In genomic region chr12:56525219-56525797, GRCm38 (mm10) we compare ENCODE assay signal across 14 mouse cellular contexts. TPM values are rescaled to one million over a fixed set of nuclear protein-coding genes. Genes with fewer than 3 reads are reported as not detected.
DNase-seq lines count a peak whose midpoint lies in the region; ATAC-seq and TF ChIP-seq lines count a peak whose summit lies in the region.
"Not testable (repeated sequence)": the region's sequence is repeated elsewhere in the genome, so short reads cannot be mapped to it uniquely, and the experiment has no call there.
"Had no signal": no experiment of that assay in that cellular context is flagged by ENCODE, and none has a peak within 500 bp of the region (broad histone marks: within the 10 kb centered on the region; RNA-seq: fewer than 3 reads in every experiment).

No protein-coding gene starts in this region.

- H3K27ac ChIP-seq in CH12.LX (ENCODE audit: insufficient read depth, low read depth); forebrain, embryonic 10.5 days; hindbrain, embryonic 15.5 days (replicated peaks); limb, embryonic 10.5 days; midbrain, embryonic 16.5 days (ENCODE audit: low read length); stomach, postnatal 0 days (replicated peaks): not testable (repeated sequence)
- H3K27ac ChIP-seq in lung, postnatal 0 days (ENCODE audit: low read length), result peak overlapping the region; percentile 96

- DNase-seq in CH12.LX (ENCODE audit: extremely low read depth), result peak; percentile 39
- peak; percentile 56 for DNase-seq in forebrain, embryonic 10.5 days (ENCODE audit: extremely low spot score, low spot score)
- peak; percentile 55 for DNase-seq in limb, embryonic 10.5 days (ENCODE audit: low spot score)
- DNase-seq in lung, postnatal 0 days (ENCODE audit: low spot score), result peak; percentile 73
- DNase-seq in stomach, postnatal 0 days (ENCODE audit: low spot score), result not testable (repeated sequence)

- H3K79me2 ChIP-seq in CH12.LX (replicated peaks; ENCODE audit: control insufficient read depth, extremely low read depth, insufficient read depth, poor library complexity, severe bottlenecking), result not testable (repeated sequence)

- not testable (repeated sequence) for H3K9ac ChIP-seq in CH12.LX (ENCODE audit: insufficient read depth, low read depth); hindbrain, embryonic 15.5 days; lung, postnatal 0 days (replicated peaks; ENCODE audit: low read depth); midbrain, embryonic 16.5 days (ENCODE audit: low read depth, low read length); stomach, postnatal 0 days (ENCODE audit: low read length)

- H3K4me3 ChIP-seq in CH12.LX (replicated peaks in 1 of 3; ENCODE audit: low read depth in 2 of 3, low read length in 2 of 3, poor library complexity in 1 of 3); hindbrain, embryonic 15.5 days; limb, embryonic 10.5 days; midbrain, embryonic 16.5 days (ENCODE audit: low read depth, low read length); stomach, postnatal 0 days (ENCODE audit: low read depth, low read length): not testable (repeated sequence)
- H3K4me3 ChIP-seq in forebrain, embryonic 10.5 days, result peak overlapping the region; percentile 4; the same call in 1 of the 2 replicates
- H3K4me3 ChIP-seq in lung, postnatal 0 days (ENCODE audit: low read depth, low read length), result peak overlapping the region; percentile 14; the same call in 1 of the 2 replicates

- not testable (repeated sequence) for H3K9me3 ChIP-seq in CH12.LX (replicated peaks; ENCODE audit: low read length); forebrain, embryonic 10.5 days; hindbrain, embryonic 15.5 days; limb, embryonic 10.5 days (replicated peaks); lung, postnatal 0 days (ENCODE audit: low read length); midbrain, embryonic 16.5 days (replicated peaks; ENCODE audit: control insufficient read depth, low read length, poor library complexity, severe bottlenecking); stomach, postnatal 0 days (ENCODE audit: control insufficient read depth, low read length)

- TF ChIP-seq EP300 in CH12.LX (IDR thresholded peaks at IDR 0.05; ENCODE audit: low read length); lung, postnatal 0 days (IDR thresholded peaks at IDR 0.05); stomach, postnatal 0 days (optimal IDR thresholded peaks at IDR 0.05): not testable (repeated sequence)

- TF ChIP-seq CTCF in CH12.LX (conservative IDR thresholded peaks at IDR 0.05 in 1 of 2, IDR thresholded peaks at IDR 0.05 in 1 of 2; ENCODE audit: low read depth in 2 of 2, low read length in 2 of 2), result peak in 1 of 2 experiments; percentile 33; a peak in 2 of 4 replicates
- not testable (repeated sequence) for TF ChIP-seq CTCF in lung, postnatal 0 days (IDR thresholded peaks at IDR 0.05)
- peak; percentile 31 for TF ChIP-seq CTCF in stomach, postnatal 0 days (IDR thresholded peaks at IDR 0.05; ENCODE audit: low read depth)

- H3K4me1 ChIP-seq in CH12.LX (ENCODE audit: control insufficient read depth in 1 of 2, insufficient read depth in 2 of 2); hindbrain, embryonic 15.5 days (replicated peaks); limb, embryonic 10.5 days; lung, postnatal 0 days (ENCODE audit: insufficient read depth, low read depth, low read length); midbrain, embryonic 16.5 days (ENCODE audit: control insufficient read depth, insufficient read depth, low read length); stomach, postnatal 0 days (replicated peaks; ENCODE audit: control insufficient read depth, insufficient read depth): not testable (repeated sequence)
- peaks cover 16% of the 10 kb centered on the region for H3K4me1 ChIP-seq in forebrain, embryonic 10.5 days

- TF ChIP-seq RAD21 in CH12.LX (IDR thresholded peaks at IDR 0.05; ENCODE audit: low read depth, low read length), result peak; percentile 13

- ATAC-seq in granulocyte monocyte progenitor cell, adult 5-6 weeks (replicated peaks; ENCODE audit: poor library complexity, severe bottlenecking), result peak; percentile 67
- ATAC-seq in hindbrain, embryonic 15.5 days (ENCODE audit: low FRiP score, low read depth), result peak; percentile 87
- ATAC-seq in lung, postnatal 0 days, result peak; percentile 66
- ATAC-seq in midbrain, embryonic 16.5 days, result peak; percentile 83
- 0 out of 2 replicates have a peak, but pooled peaks have one; percentile 45 for ATAC-seq in stomach, postnatal 0 days (ENCODE audit: low FRiP score, low TSS enrichment)

- H3K36me3 ChIP-seq in CH12.LX (replicated peaks in 1 of 2; ENCODE audit: control insufficient read depth in 1 of 2, insufficient read depth in 1 of 2, low read length in 1 of 2); forebrain, embryonic 10.5 days (replicated peaks); hindbrain, embryonic 15.5 days; limb, embryonic 10.5 days; lung, postnatal 0 days (ENCODE audit: insufficient read depth, low read length); midbrain, embryonic 16.5 days (ENCODE audit: control insufficient read depth, insufficient read depth, low read length); stomach, postnatal 0 days (ENCODE audit: control insufficient read depth, insufficient read depth, low read length): not testable (repeated sequence)

- peak overlapping the region; percentile 7; the same call in 1 of the 2 replicates for H3K4me2 ChIP-seq in CH12.LX (ENCODE audit: insufficient read depth, low read depth, poor library complexity, severe bottlenecking)
- not testable (repeated sequence) for H3K4me2 ChIP-seq in hindbrain, embryonic 15.5 days; stomach, postnatal 0 days (replicated peaks; ENCODE audit: low read depth)
- H3K4me2 ChIP-seq in lung, postnatal 0 days (replicated peaks; ENCODE audit: low read depth, low read length), result peak overlapping the region; percentile 54
- H3K4me2 ChIP-seq in midbrain, embryonic 16.5 days (ENCODE audit: low read length), result 0 out of 2 replicates have a peak overlapping the region, but pooled peaks have one; percentile 22

- H3K27me3 ChIP-seq in CH12.LX (replicated peaks), result not testable (repeated sequence)
- H3K27me3 ChIP-seq in forebrain, embryonic 10.5 days (ENCODE audit: poor library complexity, severe bottlenecking), result peaks cover 98% of the 10 kb centered on the region
- peaks cover 88% of the 10 kb centered on the region for H3K27me3 ChIP-seq in hindbrain, embryonic 15.5 days
- H3K27me3 ChIP-seq in limb, embryonic 10.5 days (ENCODE audit: low read depth, poor library complexity, severe bottlenecking), result peaks cover 98% of the 10 kb centered on the region
- H3K27me3 ChIP-seq in lung, postnatal 0 days (replicated peaks; ENCODE audit: insufficient read depth, low read length), result peaks cover 10% of the 10 kb centered on the region; the same call in 1 of the 2 replicates
- peaks cover 74% of the 10 kb centered on the region for H3K27me3 ChIP-seq in midbrain, embryonic 16.5 days (ENCODE audit: control insufficient read depth, insufficient read depth, low read depth, low read length)
- peaks cover 26% of the 10 kb centered on the region for H3K27me3 ChIP-seq in stomach, postnatal 0 days (ENCODE audit: control insufficient read depth, insufficient read depth, low read length)

- TF ChIP-seq POLR2A in CH12.LX (IDR thresholded peaks at IDR 0.05; ENCODE audit: low read depth, low read length), result not testable (repeated sequence)

- in situ Hi-C loops in CH12.LX (cut with MboI; ENCODE audit: low pct_ligation_motif_present, low pct_unique_long_range_greater_than_20kb, low sequenced_read_pairs), result loop anchor here (5.0 to 25.0 kb wide), 3 partner anchors 281 to 638 kb away; no protein-coding TSS in a partner anchor

- WGBS in forebrain, embryonic 10.5 days, result 6% methylated on average over 11 of the region's 16 CpGs
- 8% methylated on average over 10 of the region's 16 CpGs for WGBS in hindbrain, embryonic 15.5 days
- WGBS in limb, embryonic 10.5 days, result 6% methylated on average over 11 of the region's 16 CpGs
- WGBS in lung, postnatal 0 days, result 3% methylated on average over 8 of the region's 16 CpGs
- WGBS in midbrain, embryonic 16.5 days, result 4% methylated on average over 8 of the region's 16 CpGs
- WGBS in stomach, postnatal 0 days, result 11% methylated on average over 9 of the region's 16 CpGs

- dilution Hi-C loops in CH12.LX (cut with MboI; ENCODE audit: extremely low pct_ligation_motif_present, extremely low pct_unique_long_range_greater_than_20kb, low sequenced_read_pairs), result not testable (repeated sequence)

TF ChIP-seq in CH12.LX, 34 proteins besides CTCF, POLR2A, EP300 and RAD21:
- TF ChIP-seq NRF1 (IDR thresholded peaks at IDR 0.05; ENCODE audit: low read depth, low read length) (0 out of 2 replicates have a peak, but pooled peaks have one; percentile 28), SMC3 (IDR thresholded peaks at IDR 0.05; ENCODE audit: low read depth, low read length) (peak; percentile 14; the same call in 1 of the 2 replicates)

RNA-seq across cellular contexts. Expression of gene Nkx2-1, which starts 11.4 kb away (rescaled TPM):
- total RNA-seq in CH12.LX (2012; rRNA removed) (not detected in 2 replicates), CH12.LX (2014; rRNA removed) (not detected in 2 replicates)
- not detected in 2 replicates for polyA plus RNA-seq in CH12.LX (2012; ENCODE audit: insufficient read length, low read depth)
- polyA plus RNA-seq in forebrain, embryonic 10.5 days (2016; fragmentation: Nextera tagmentation; extraction: Ambion mirVana), result 12.0 and 14.3 TPM in 2 replicates
- not detected in 2 replicates for total RNA-seq in granulocyte monocyte progenitor cell, adult 5-6 weeks (2014; fragmentation: Nextera tagmentation)
- not detected in 2 replicates for total RNA-seq in granulocyte monocyte progenitor cell, adult 5-6 weeks (2017)
- 0.06 TPM in 1 of 2 replicates, not detected in the other for polyA plus RNA-seq in hindbrain, embryonic 15.5 days (2015; fragmentation: Nextera tagmentation; extraction: Ambion mirVana)
- polyA plus RNA-seq in limb, embryonic 10.5 days (2016; fragmentation: Nextera tagmentation; extraction: Ambion mirVana), result not detected in 2 replicates
- polyA plus RNA-seq in lung, postnatal 0 days (2015; fragmentation: Nextera tagmentation; extraction: Ambion mirVana), result 62.7 and 68.7 TPM in 2 replicates
- 3.2 and 5.7 TPM in 2 replicates for polyA plus RNA-seq in midbrain, embryonic 16.5 days (2015; fragmentation: Nextera tagmentation; extraction: Ambion mirVana)
- polyA plus RNA-seq in stomach, postnatal 0 days (2015; fragmentation: Nextera tagmentation; extraction: Ambion mirVana), result not detected in 2 replicates
- total RNA-seq: adrenal gland, adult 18-20 months; gastrocnemius, postnatal 25 days; heart, postnatal 4 days had no signal
- polyA plus RNA-seq: G1E; liver, embryonic 14.5 days; myocyte had no signal
